Mouse (Mus musculus): ENCODE data around the gene Gm42420. TPM values are rescaled to one million over a fixed set of nuclear protein-coding genes. Genes with fewer than 3 reads are reported as not detected.

Gm42420 gene
- polyA plus RNA-seq, 1 experiment from 2014 or later: 0.90 TPM

DNA sequence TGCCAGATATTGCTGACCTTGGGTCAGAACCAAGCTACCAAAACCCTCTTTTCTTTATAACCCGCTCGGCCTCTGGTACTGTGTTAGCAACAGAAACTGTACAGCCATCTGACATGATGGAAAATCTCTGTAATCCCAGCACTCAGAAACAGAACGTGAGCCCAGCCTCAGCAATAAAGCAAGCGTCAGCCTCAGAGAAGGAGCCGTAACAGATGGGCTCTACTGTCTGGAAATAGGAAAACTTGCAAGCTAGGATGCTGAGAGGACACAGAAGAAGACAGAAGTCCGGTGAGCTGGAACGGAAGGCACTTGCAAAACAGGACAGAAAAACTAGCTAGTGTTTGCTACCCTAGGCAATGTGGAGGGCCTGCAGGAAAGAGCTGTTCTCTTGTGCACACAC is 40.1 kb upstream of the Gm42420 start:
- H3K4me1 ChIP-seq (replicated peaks; ENCODE audit: control insufficient read depth, insufficient read depth, low read length): peaks cover 18% of the 10 kb centered on the region
- H3K4me3 ChIP-seq (ENCODE audit: low read depth, low read length): no peak overlapping the region
- ATAC-seq (ENCODE audit: low FRiP score) (no peak), DNase-seq (ENCODE audit: low spot score) (no peak)
- H3K27me3 ChIP-seq (ENCODE audit: control insufficient read depth, insufficient read depth, low read length): no peaks in the 10 kb centered on the region
- no peak overlapping the region for H3K4me2 ChIP-seq (replicated peaks; ENCODE audit: low read depth, low read length)
- H3K36me3 ChIP-seq (ENCODE audit: control insufficient read depth, insufficient read depth, low read length): no peaks in the 10 kb centered on the region
- no peak overlapping the region for H3K27ac ChIP-seq (ENCODE audit: low read depth, low read length)
- WGBS: 88% methylated on average over 7 of the region's 7 CpGs
- no peak overlapping the region for H3K9ac ChIP-seq (ENCODE audit: low read depth, low read length)
- no peaks in the 10 kb centered on the region for H3K9me3 ChIP-seq (ENCODE audit: control insufficient read depth, low read length)

- Histone ChIP-seq H3K4me1 (replicated peaks; ENCODE audit: control insufficient read depth, insufficient read depth, low read length) (peaks cover 11% of the 10 kb centered on the region), H3K36me3 (ENCODE audit: control insufficient read depth, insufficient read depth, low read length) (no peaks in the 10 kb centered on the region), H3K27ac (ENCODE audit: low read depth, low read length) (no peak overlapping the region)
Measured at GRCm38 (mm10) chr6:39548030-39548429, 37.5 kb upstream of the Gm42420 start.

DNA sequence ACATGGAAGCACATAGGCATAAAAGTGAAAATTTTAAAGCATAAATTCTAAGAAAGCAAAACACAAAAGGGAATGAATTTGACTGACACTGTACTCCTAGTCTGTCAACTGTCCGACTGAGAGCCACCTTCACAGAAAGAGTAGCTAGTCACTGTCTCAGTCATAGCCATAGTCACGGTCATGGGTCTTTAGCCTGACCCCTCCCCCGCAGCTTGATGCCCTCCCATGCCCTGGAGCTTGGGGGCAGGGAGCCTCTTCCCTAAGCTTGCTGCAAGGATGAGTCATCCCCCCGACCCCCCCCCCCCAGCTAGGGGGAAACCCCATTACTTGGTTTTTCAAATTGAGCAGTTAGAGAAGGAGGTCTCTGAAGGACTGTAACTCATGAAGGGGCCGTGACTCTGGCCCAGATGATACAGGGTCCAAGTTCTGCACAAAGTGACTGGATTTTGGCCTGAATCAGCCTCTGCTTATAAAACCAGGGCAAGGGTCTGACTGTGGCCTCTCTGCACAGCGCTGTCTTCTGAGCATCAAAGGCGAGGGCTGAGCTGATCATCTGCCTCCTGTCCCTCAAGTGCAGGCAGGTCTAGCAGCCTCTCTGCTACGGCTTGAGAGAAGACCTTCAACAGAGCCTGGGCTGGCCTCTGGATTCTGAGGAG is 33.4 kb upstream of the Gm42420 start:
- H3K4me3 ChIP-seq (ENCODE audit: low read depth, low read length): no peak overlapping the region
- 57% methylated on average over 8 of the region's 8 CpGs for WGBS
- DNase-seq (ENCODE audit: low spot score): no peak
- no peak overlapping the region for H3K4me2 ChIP-seq (replicated peaks; ENCODE audit: low read depth, low read length)
- ATAC-seq (ENCODE audit: low FRiP score): no peak
- H3K4me1 ChIP-seq (replicated peaks; ENCODE audit: control insufficient read depth, insufficient read depth, low read length): peaks cover 7% of the 10 kb centered on the region
- H3K9ac ChIP-seq (ENCODE audit: low read depth, low read length): no peak overlapping the region
- H3K27me3 ChIP-seq (ENCODE audit: control insufficient read depth, insufficient read depth, low read length): no peaks in the 10 kb centered on the region
- no peaks in the 10 kb centered on the region for H3K9me3 ChIP-seq (ENCODE audit: control insufficient read depth, low read length)
- no peaks in the 10 kb centered on the region for H3K36me3 ChIP-seq (ENCODE audit: control insufficient read depth, insufficient read depth, low read length)
- H3K27ac ChIP-seq (ENCODE audit: low read depth, low read length): no peak overlapping the region

More at GRCm38 (mm10) chr6:39548030-39548429, 37.5 kb upstream of the Gm42420 start:
- 86% methylated on average over 5 of the region's 5 CpGs for WGBS
- H3K9me3 ChIP-seq (ENCODE audit: control insufficient read depth, low read length): no peaks in the 10 kb centered on the region
- H3K4me2 ChIP-seq (replicated peaks; ENCODE audit: low read depth, low read length): no peak overlapping the region
- H3K9ac ChIP-seq (ENCODE audit: low read depth, low read length): no peak overlapping the region
- DNase-seq (ENCODE audit: low spot score): no peak
- no peak for ATAC-seq (ENCODE audit: low FRiP score)
- H3K27me3 ChIP-seq (ENCODE audit: control insufficient read depth, insufficient read depth, low read length): no peaks in the 10 kb centered on the region
- no peak overlapping the region for H3K4me3 ChIP-seq (ENCODE audit: low read depth, low read length)

DNA sequence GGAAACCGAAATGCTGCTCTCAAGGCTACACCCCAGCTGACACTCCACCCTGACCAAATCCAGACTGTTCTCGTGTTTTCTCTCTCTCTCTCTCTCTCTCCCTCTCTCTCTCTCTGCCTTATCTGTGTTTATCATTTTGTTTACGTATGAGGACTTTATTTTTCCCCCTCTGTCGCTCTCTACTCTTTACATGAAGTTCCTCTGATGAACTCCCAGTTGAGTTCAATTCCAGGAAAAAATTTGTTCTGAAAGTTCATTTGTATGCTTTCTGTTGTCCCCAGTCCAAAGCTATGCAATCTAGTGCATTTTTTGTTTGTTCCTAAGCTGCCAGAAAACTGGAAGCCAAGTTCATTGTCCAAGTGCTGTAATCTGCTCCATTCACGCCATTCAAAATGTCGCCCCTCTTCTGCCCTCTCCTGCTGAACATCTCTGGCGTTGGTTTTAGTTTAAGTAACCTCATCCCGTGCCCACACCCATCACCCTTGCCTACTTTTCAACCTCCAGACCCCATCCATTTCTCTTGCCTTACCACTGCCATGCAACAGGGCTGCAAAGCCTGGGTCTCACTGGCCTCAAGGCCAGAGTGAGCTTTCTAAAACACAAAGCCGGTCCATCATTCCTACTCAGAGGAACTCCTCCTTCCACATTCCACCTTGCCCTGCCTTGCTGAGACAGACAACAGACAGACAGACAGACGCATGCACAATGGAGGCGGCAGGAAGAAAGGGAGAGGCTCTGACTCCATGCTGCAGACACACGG is 30.5 kb upstream of the Gm42420 start:
- peak overlapping the region; percentile 75 for H3K4me2 ChIP-seq (replicated peaks; ENCODE audit: low read depth, low read length)
- no peak overlapping the region for H3K27ac ChIP-seq (ENCODE audit: low read depth, low read length)
- ATAC-seq (ENCODE audit: low FRiP score): no peak
- peaks cover 11% of the 10 kb centered on the region for H3K4me1 ChIP-seq (replicated peaks; ENCODE audit: control insufficient read depth, insufficient read depth, low read length)
- H3K9ac ChIP-seq (ENCODE audit: low read depth, low read length): no peak overlapping the region
- 75% methylated on average over 12 of the region's 12 CpGs for WGBS
- no peaks in the 10 kb centered on the region for H3K27me3 ChIP-seq (ENCODE audit: control insufficient read depth, insufficient read depth, low read length)
- no peaks in the 10 kb centered on the region for H3K36me3 ChIP-seq (ENCODE audit: control insufficient read depth, insufficient read depth, low read length)
- H3K4me3 ChIP-seq (ENCODE audit: low read depth, low read length): peak overlapping the region; percentile 8; the same call in 1 of the 2 replicates
- DNase-seq (ENCODE audit: low spot score): no peak
- H3K9me3 ChIP-seq (ENCODE audit: control insufficient read depth, low read length): no peaks in the 10 kb centered on the region

- Histone ChIP-seq H3K27ac (ENCODE audit: low read depth, low read length) (no peak overlapping the region), H3K27me3 (ENCODE audit: control insufficient read depth, insufficient read depth, low read length) (no peaks in the 10 kb centered on the region), H3K36me3 (ENCODE audit: control insufficient read depth, insufficient read depth, low read length) (no peaks in the 10 kb centered on the region), H3K4me2 (replicated peaks; ENCODE audit: low read depth, low read length) (peak overlapping the region; percentile 75), H3K4me3 (ENCODE audit: low read depth, low read length) (peak overlapping the region; percentile 8; the same call in 1 of the 2 replicates), H3K9ac (ENCODE audit: low read depth, low read length) (no peak overlapping the region), H3K9me3 (ENCODE audit: control insufficient read depth, low read length) (no peaks in the 10 kb centered on the region), H3K4me1 (replicated peaks; ENCODE audit: control insufficient read depth, insufficient read depth, low read length) (peaks cover 11% of the 10 kb centered on the region)
- WGBS: 86% methylated on average over 2 of the region's 2 CpGs
- DNase-seq (ENCODE audit: low spot score): no peak
- ATAC-seq (ENCODE audit: low FRiP score): no peak
Measured at GRCm38 (mm10) chr6:39555648-39555945, 30.0 kb upstream of the Gm42420 start.

DNA sequence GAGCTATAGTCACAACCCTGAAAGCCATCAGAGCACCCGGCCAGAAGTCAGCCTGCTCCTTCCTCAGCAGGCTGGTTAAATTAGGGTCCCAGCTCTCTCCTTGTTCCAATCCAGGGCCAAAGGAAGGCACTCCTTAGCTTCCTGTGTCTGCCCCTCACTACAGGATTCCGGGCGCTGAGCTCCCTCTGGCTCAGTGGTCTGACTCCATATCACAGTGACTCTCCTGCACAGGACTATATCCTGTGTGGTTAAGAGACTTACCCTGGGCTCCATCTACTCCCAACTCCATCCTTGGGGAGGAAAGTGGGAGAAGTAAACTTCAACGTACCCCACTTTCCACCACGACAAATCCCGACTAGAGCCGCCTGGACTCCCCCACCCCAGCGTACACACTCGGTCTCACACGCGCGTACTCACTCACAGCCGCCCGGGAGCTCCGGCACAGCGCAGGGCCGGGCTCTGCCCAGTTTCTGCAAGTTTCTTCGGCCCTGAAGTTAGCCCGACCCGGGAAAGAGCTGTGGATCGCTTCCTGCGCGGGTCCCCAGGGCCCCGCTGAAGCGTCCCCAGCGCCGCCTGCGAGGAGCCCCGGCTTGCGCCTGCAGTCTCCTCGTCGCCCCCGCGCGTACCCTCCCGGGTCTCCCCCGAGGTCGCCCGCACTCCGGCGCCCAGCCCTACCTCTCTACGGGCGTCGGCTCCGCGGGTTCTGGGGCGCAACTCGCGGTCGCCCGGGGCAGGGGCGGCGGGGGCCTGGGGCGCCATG is 28.5 kb upstream of the Gm42420 start:
- H3K9me3 ChIP-seq (ENCODE audit: control insufficient read depth, low read length): no peaks in the 10 kb centered on the region
- DNase-seq (ENCODE audit: low spot score) (peak; percentile 71), ATAC-seq (ENCODE audit: low FRiP score) (peak; percentile 75)
- peak overlapping the region; percentile 98 for H3K9ac ChIP-seq (ENCODE audit: low read depth, low read length)
- H3K4me1 ChIP-seq (replicated peaks; ENCODE audit: control insufficient read depth, insufficient read depth, low read length): peaks cover 11% of the 10 kb centered on the region
- peak overlapping the region; percentile 90 for H3K4me3 ChIP-seq (ENCODE audit: low read depth, low read length)
- no peaks in the 10 kb centered on the region for H3K36me3 ChIP-seq (ENCODE audit: control insufficient read depth, insufficient read depth, low read length)
- under 1% methylated on average over 36 of the region's 54 CpGs for WGBS
- H3K27me3 ChIP-seq (ENCODE audit: control insufficient read depth, insufficient read depth, low read length): no peaks in the 10 kb centered on the region
- H3K27ac ChIP-seq (ENCODE audit: low read depth, low read length): peak overlapping the region; percentile 98
- peak overlapping the region; percentile 75 for H3K4me2 ChIP-seq (replicated peaks; ENCODE audit: low read depth, low read length)

DNA sequence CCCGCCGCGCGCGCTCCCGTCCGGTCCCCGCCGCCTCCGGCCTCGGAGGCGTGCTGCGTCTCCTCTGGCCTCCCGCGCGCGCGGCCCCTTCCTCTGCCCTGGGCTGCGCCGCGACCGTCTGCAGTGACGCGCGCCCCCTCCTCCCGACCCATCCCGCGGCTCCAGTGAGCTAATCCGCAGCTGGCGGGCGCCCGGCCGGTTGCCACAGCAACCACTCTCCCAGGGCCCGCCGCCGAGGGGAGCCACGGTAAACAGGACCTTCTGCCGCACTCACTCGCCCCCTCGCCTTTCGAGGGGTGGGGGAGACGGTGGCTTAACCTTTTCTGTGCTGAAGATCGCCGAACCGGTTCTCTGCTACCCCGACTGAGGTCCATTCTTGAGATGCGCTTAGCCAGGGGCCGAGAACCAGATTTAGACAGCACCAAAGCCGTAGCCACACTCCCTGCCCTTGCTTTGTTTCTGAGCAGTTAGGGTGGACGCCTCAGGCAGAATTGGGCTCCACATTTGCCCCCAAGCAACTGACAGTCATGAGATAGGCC is 27.8 kb upstream of the Gm42420 start, which contains the start of gene Dennd2a:
Gene Dennd2a (minus strand): TSS at position 145 of the 539 bp plus-strand sequence.
- no peaks in the 10 kb centered on the region for H3K27me3 ChIP-seq (ENCODE audit: control insufficient read depth, insufficient read depth, low read length)
- H3K4me2 ChIP-seq (replicated peaks; ENCODE audit: low read depth, low read length): peak within 1 kb of the TSS; percentile 75
- peak within 1 kb of the TSS; percentile 98 for H3K27ac ChIP-seq (ENCODE audit: low read depth, low read length)
- H3K4me1 ChIP-seq (replicated peaks; ENCODE audit: control insufficient read depth, insufficient read depth, low read length): peaks cover 11% of the 10 kb centered on the region
- DNase-seq (ENCODE audit: low spot score): peak; percentile 96
- WGBS: under 1% methylated on average over 31 of the region's 50 CpGs
- H3K36me3 ChIP-seq (ENCODE audit: control insufficient read depth, insufficient read depth, low read length): no peaks in the 10 kb centered on the region
- ATAC-seq (ENCODE audit: low FRiP score): peak; percentile 96
- peak within 1 kb of the TSS; percentile 90 for H3K4me3 ChIP-seq (ENCODE audit: low read depth, low read length)
- peak within 1 kb of the TSS; percentile 98 for H3K9ac ChIP-seq (ENCODE audit: low read depth, low read length)
- H3K9me3 ChIP-seq (ENCODE audit: control insufficient read depth, low read length): no peaks in the 10 kb centered on the region

- Histone ChIP-seq H3K9ac (ENCODE audit: low read depth, low read length) (no peak overlapping the region), H3K4me2 (replicated peaks; ENCODE audit: low read depth, low read length) (no peak overlapping the region), H3K4me1 (replicated peaks; ENCODE audit: control insufficient read depth, insufficient read depth, low read length) (peaks cover 11% of the 10 kb centered on the region), H3K9me3 (ENCODE audit: control insufficient read depth, low read length) (no peaks in the 10 kb centered on the region), H3K36me3 (ENCODE audit: control insufficient read depth, insufficient read depth, low read length) (no peaks in the 10 kb centered on the region), H3K4me3 (ENCODE audit: low read depth, low read length) (no peak overlapping the region), H3K27me3 (ENCODE audit: control insufficient read depth, insufficient read depth, low read length) (no peaks in the 10 kb centered on the region), H3K27ac (ENCODE audit: low read depth, low read length) (no peak overlapping the region)
- 56% methylated on average over 6 of the region's 6 CpGs for WGBS
- no peak for ATAC-seq (ENCODE audit: low FRiP score)
- no peak for DNase-seq (ENCODE audit: low spot score)
Measured at GRCm38 (mm10) chr6:39559276-39559939, 26.1 kb upstream of the Gm42420 start.

Measured in hindbrain, embryonic 11.5 days (tissue).